Mouse (Mus musculus) kidney, adult 18-20 months (tissue): ENCODE measurements at regions not wholly inside any gene's neighbourhood (a gene's known extent, or its start where the extent isn't known, plus 50 kb on each side); places are given as distances from the start of the nearest gene placed in this dataset.

ENCODE experiments used
- DNase-seq: peaks from one replicate; pipeline ENCODE4 v3.0.0; 2021

- DNase-seq = peak; percentile 85
Measured at GRCm38 (mm10) chr17:83276000-83276891, 61.2 kb downstream of the Pkdcc start.

DNA sequence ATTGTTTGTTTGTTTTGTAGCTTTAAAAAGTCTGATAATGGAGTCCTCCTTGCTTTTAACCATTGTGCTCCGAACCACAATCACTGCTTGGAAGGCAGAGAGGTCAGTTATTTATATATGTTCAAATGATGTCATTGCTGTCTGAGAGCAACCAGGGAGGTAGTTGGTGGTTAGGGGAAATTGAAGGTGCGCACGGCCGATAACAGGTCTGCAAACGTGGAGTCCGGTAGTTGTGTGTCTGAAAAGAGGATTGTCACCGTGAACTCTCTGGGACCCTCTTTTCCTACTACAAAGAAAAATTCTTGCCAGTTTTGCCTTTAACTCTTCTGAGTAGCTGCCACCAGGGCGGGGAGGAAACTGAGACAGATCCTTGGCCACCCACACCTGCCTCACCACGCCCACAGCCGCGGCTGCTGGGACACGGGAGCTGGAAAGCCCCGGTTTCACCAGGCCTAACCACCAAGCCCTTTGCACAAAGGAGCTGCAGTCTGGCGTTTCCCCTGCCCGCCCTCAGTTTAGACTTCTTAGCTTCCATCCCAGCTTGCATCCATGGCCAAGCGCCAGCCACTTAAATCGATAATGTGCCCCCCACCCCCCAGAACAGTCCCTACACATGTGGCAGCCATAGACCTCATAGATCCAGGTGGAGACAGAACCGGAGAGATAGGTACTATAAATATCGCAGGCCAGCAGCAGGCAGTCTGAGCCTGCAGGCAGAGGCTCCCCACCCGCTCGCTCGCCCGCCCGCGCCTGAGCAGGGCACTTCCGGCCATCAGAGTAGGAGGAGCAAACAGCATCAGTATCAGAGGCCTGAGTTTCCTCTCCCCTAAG, 62.2 kb downstream of the Pkdcc start:
- peak; percentile 39 for DNase-seq

DNA sequence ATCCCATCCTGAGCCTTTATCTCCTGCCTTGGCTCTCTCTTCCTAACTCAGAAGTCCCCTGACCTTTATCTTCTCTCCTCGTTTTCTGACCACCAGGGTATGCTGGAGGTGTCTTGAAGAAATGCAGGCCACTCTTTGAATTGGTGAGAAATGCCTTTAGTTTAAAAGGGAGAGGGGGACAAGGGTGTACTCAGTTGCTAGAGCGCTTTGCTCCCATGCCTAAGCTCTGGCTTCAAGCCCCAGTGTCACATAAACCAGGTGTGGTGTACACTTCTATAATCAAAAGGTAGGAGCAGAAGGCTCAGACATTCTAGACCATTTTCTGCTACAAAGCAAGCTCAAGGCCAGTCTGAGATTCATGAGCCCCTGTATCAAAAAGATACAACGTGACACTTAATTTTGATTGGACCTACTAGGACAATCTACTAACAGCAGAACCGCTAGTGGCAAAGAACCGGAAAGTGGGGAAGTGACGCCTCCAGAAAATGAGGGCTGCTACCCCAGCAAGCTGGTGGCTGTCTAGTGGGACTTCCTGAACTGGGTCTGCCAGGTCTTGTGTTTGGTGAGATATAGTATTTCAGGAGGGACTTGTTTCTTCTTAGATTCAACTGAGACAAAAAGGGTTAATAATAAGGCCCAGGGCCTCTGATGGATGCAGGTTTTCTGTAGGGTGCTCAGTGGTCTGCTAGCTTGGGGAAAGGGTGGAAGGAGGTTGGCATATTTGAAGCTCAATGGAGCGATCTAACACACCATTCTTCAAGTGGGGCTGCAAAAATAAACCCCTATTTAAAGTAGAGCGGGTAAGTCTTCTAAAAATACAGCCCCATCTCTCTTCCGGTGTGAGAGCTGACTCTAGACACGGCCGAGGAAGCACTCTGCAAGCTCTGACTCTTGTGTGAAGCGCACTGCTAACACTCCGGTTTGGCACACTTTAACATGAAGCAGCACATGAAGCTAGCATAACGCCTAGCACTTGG, 63.1 kb downstream of the Pkdcc start:
- DNase-seq = no peak

- DNase-seq = no peak
Measured at GRCm38 (mm10) chr17:83283328-83283727, 67.4 kb upstream of the Eml4 start.

GRCm38 (mm10) chr17:83287381-83288142, 63.2 kb upstream of the Eml4 start:
- DNase-seq = no peak

- peak; percentile 16 for DNase-seq
Measured at GRCm38 (mm10) chr17:83288143-83288492, 62.6 kb upstream of the Eml4 start.

DNA sequence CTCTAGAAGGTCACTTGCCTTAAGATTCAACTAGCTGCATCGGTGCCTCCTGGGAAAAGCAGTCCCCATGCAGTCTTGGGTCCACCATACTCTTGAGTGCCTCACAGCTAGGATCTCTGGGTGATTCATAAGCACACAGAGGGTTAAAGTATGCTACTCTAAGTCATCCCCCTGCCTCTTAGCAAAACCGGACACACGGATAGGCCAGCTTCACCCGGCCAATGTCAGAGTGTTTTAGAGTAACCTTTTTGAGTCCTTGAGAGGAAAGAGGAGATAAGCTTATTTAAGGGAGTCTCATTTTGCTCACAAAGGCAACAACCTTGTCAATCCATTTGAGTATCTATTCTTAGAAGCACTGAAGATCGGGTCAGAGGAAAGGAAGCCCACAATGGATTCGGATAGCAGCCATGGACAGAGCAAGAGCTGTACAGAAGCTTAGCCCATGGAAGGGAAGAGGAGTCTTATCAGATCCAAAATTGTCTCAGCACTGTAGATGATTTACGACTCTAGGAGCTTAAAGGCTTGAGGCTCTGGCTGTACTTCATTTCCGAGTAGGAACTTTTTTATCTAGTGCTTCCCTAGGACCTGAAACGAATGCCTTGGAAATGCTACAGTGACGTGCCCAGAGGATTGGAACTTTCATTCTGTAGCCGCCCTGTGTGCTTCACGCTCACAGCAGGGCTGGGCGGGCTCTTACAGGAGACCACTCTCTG, 55.0 kb upstream of the Eml4 start:
- no peak for DNase-seq

GRCm38 (mm10) chr17:83297379-83298121, 53.2 kb upstream of the Eml4 start:
- DNase-seq = no peak
